Mouse (Mus musculus) hindbrain, embryonic 10.5 days (tissue): Measurements from ENCODE around the gene Plvap. TPM values are rescaled to one million over a fixed set of nuclear protein-coding genes. Genes with fewer than 3 reads are reported as not detected.

Experiments
- DNase-seq: peaks from one replicate; pipeline ENCODE4 v3.0.0-alpha.2; 2017; ENCODE audit warnings: low spot score
- H3K27ac ChIP-seq: fragments of 300-500 bp; sonication (generic); 2 replicates; pipeline ENCODE4 v1.5.1; 2016; ENCODE audit warnings: mild to moderate bottlenecking, moderate library complexity
- H3K27me3 ChIP-seq: fragments of 300-500 bp; sonication (generic); 2 replicates; pipeline ENCODE4 v1.6.1; 2016; ENCODE audit warnings: mild to moderate bottlenecking; ENCODE audit not compliant: poor library complexity, insufficient read depth, severe bottlenecking
- H3K36me3 ChIP-seq: fragments of 300-500 bp; sonication (generic); 2 replicates; pipeline ENCODE4 v1.6.1; 2016; ENCODE audit warnings: mild to moderate bottlenecking, moderate library complexity
- H3K4me1 ChIP-seq: fragments of 300-500 bp; sonication (generic); replicated peaks from 2 replicates; pipeline ENCODE4 v1.6.1; 2016; ENCODE audit warnings: mild to moderate bottlenecking
- H3K4me3 ChIP-seq: fragments of 300-500 bp; sonication (generic); 2 replicates; pipeline ENCODE4 v1.5.1; 2016; ENCODE audit warnings: mild to moderate bottlenecking, moderate library complexity
- H3K9me3 ChIP-seq: fragments of 300-500 bp; sonication (generic); 2 replicates; pipeline ENCODE4 v1.6.1; 2016; ENCODE audit warnings: mild to moderate bottlenecking, moderate library complexity
- WGBS: fragments of 180-500 bp; shearing (Covaris S2); methylation state at CpG from one replicate; pipeline ENCODE4 v1.1.7; 2016; 5-methylcytosine and 5-hydroxymethylcytosine counted together
- polyA plus RNA-seq: library from polyadenylated mRNA; unstranded; fragments of >200 nt; fragmentation: Nextera tagmentation; extraction: Ambion mirVana; gene quantifications from 2 replicates; pipeline ENCODE4 v1.2.1, GENCODE M21; 2016

Plvap gene
- polyA plus RNA-seq, 1 experiment from 2014 or later: 52.7 TPM

- Histone ChIP-seq H3K36me3 (peaks cover 80% of the 10 kb centered on the region), H3K9me3 (no peaks in the 10 kb centered on the region), H3K4me1 (peaks cover 46% of the 10 kb centered on the region), H3K4me3 (peak overlapping the region; percentile 65), H3K27me3 (peaks cover 33% of the 10 kb centered on the region), H3K27ac (peak overlapping the region; percentile 89)
- under 1% methylated on average over 120 of the region's 121 CpGs for WGBS
- DNase-seq: peak; percentile 78
Measured at GRCm38 (mm10) chr8:71476099-71476940, 35.2 kb downstream of the Plvap start.

GRCm38 (mm10) chr8:71475702-71476075 lies 35.9 kb downstream of the Plvap start:
- Histone ChIP-seq H3K27ac (peak overlapping the region; percentile 89), H3K9me3 (no peaks in the 10 kb centered on the region), H3K36me3 (peaks cover 80% of the 10 kb centered on the region), H3K27me3 (peaks cover 26% of the 10 kb centered on the region), H3K4me3 (peak overlapping the region; percentile 65), H3K4me1 (peaks cover 42% of the 10 kb centered on the region)
- no peak for DNase-seq
- 34% methylated on average over 4 of the region's 4 CpGs for WGBS

GRCm38 (mm10) chr8:71474785-71475701 lies 36.5 kb downstream of the Plvap start:
- Histone ChIP-seq H3K27ac (peak overlapping the region; percentile 89; the same call in 1 of the 2 replicates), H3K27me3 (peaks cover 22% of the 10 kb centered on the region), H3K36me3 (peaks cover 78% of the 10 kb centered on the region), H3K9me3 (no peaks in the 10 kb centered on the region), H3K4me3 (peak overlapping the region; percentile 65), H3K4me1 (peaks cover 45% of the 10 kb centered on the region)
- 88% methylated on average over 25 of the region's 25 CpGs for WGBS
- DNase-seq: no peak

GRCm38 (mm10) chr8:71474344-71474743 lies 37.2 kb downstream of the Plvap start:
- Histone ChIP-seq H3K27me3 (peaks cover 20% of the 10 kb centered on the region), H3K27ac (no peak overlapping the region), H3K9me3 (no peaks in the 10 kb centered on the region), H3K4me3 (no peak overlapping the region), H3K36me3 (peaks cover 71% of the 10 kb centered on the region), H3K4me1 (peaks cover 51% of the 10 kb centered on the region)
- no peak for DNase-seq
- 95% methylated on average over 18 of the region's 18 CpGs for WGBS

GRCm38 (mm10) chr8:71472601-71473386 lies 38.8 kb downstream of the Plvap start:
- peaks cover 58% of the 10 kb centered on the region for H3K36me3 ChIP-seq
- no peaks in the 10 kb centered on the region for H3K9me3 ChIP-seq
- H3K4me1 ChIP-seq: peaks cover 52% of the 10 kb centered on the region
- DNase-seq: no peak
- H3K27ac ChIP-seq: no peak overlapping the region
- no peak overlapping the region for H3K4me3 ChIP-seq
- 82% methylated on average over 8 of the region's 8 CpGs for WGBS
- H3K27me3 ChIP-seq: peaks cover 6% of the 10 kb centered on the region; the same call in 1 of the 2 replicates

GRCm38 (mm10) chr8:71471861-71472260 lies 39.7 kb downstream of the Plvap start:
- DNase-seq: no peak
- H3K36me3 ChIP-seq: peaks cover 62% of the 10 kb centered on the region
- H3K27me3 ChIP-seq: no peaks in the 10 kb centered on the region
- peaks cover 43% of the 10 kb centered on the region for H3K4me1 ChIP-seq
- no peak overlapping the region for H3K4me3 ChIP-seq
- no peak overlapping the region for H3K27ac ChIP-seq
- H3K9me3 ChIP-seq: no peaks in the 10 kb centered on the region
- WGBS: 94% methylated on average over 17 of the region's 17 CpGs

GRCm38 (mm10) chr8:71470913-71471255 lies 40.7 kb downstream of the Plvap start:
- no peak for DNase-seq
- Histone ChIP-seq H3K4me3 (peak overlapping the region; percentile 96; the same call in 1 of the 2 replicates), H3K36me3 (peaks cover 69% of the 10 kb centered on the region), H3K9me3 (no peaks in the 10 kb centered on the region), H3K4me1 (peaks cover 35% of the 10 kb centered on the region), H3K27me3 (no peaks in the 10 kb centered on the region), H3K27ac (no peak overlapping the region)
- WGBS: 83% methylated on average over 5 of the region's 5 CpGs

- H3K27ac ChIP-seq: no peak overlapping the region
- H3K27me3 ChIP-seq: no peaks in the 10 kb centered on the region
- peaks cover 35% of the 10 kb centered on the region for H3K4me1 ChIP-seq
- 89% methylated on average over 3 of the region's 3 CpGs for WGBS
- H3K36me3 ChIP-seq: peaks cover 65% of the 10 kb centered on the region
- H3K4me3 ChIP-seq: peak overlapping the region; percentile 96
- no peak for DNase-seq
- H3K9me3 ChIP-seq: no peaks in the 10 kb centered on the region
Measured at GRCm38 (mm10) chr8:71470146-71470912, 41.2 kb downstream of the Plvap start.

GRCm38 (mm10) chr8:71469411-71469810 lies 42.1 kb downstream of the Plvap start:
- WGBS: under 1% methylated on average over 24 of the region's 24 CpGs
- DNase-seq: peak; percentile 61
- Histone ChIP-seq H3K4me3 (peak overlapping the region; percentile 96), H3K4me1 (peaks cover 33% of the 10 kb centered on the region), H3K27ac (peak overlapping the region; percentile 94), H3K9me3 (no peaks in the 10 kb centered on the region), H3K36me3 (peaks cover 55% of the 10 kb centered on the region), H3K27me3 (no peaks in the 10 kb centered on the region)

- WGBS: under 1% methylated on average over 51 of the region's 52 CpGs
- peak; percentile 98 for DNase-seq
- Histone ChIP-seq H3K27me3 (no peaks in the 10 kb centered on the region), H3K4me1 (peaks cover 38% of the 10 kb centered on the region), H3K27ac (peak within 1 kb of the TSS; percentile 94), H3K4me3 (peak within 1 kb of the TSS; percentile 96), H3K9me3 (no peaks in the 10 kb centered on the region), H3K36me3 (peaks cover 50% of the 10 kb centered on the region)
Measured at GRCm38 (mm10) chr8:71468916-71469315, 42.6 kb downstream of the Plvap start, which contains the start of gene Dda1. Gene Dda1, plus strand, starts transcription at chr8:71469199.

- DNase-seq: no peak
Measured at GRCm38 (mm10) chr8:71468001-71468400, 43.6 kb downstream of the Plvap start.

More at GRCm38 (mm10) chr8:71468001-71468400, 43.6 kb downstream of the Plvap start:
- Histone ChIP-seq H3K27ac (no peak overlapping the region), H3K4me1 (peaks cover 46% of the 10 kb centered on the region), H3K36me3 (peaks cover 41% of the 10 kb centered on the region), H3K27me3 (no peaks in the 10 kb centered on the region), H3K9me3 (no peaks in the 10 kb centered on the region), H3K4me3 (0 out of 2 replicates have a peak overlapping the region, but pooled peaks have one; percentile 2)
- 93% methylated on average over 1 of the region's 1 CpGs for WGBS
